Mouse (Mus musculus) brain, embryonic 14.5 days (tissue): ENCODE results near the gene Gpbp1l1.

Experiments used
- CTCF ChIP-seq: fragments of 200-500 bp; IDR thresholded peaks from 2 replicates; pipeline ENCODE4 v1.5.1; 2012; ENCODE audit warnings: inconsistent platforms, mild to moderate bottlenecking, moderate library complexity, borderline replicate concordance; ENCODE audit not compliant: insufficient read depth, insufficient read length; ENCODE audit errors: extremely low read depth
- POLR2A ChIP-seq: fragments of 200-500 bp; IDR thresholded peaks from 2 replicates; pipeline ENCODE4 v1.6.1; 2012; ENCODE audit warnings: mild to moderate bottlenecking, inconsistent platforms, borderline replicate concordance; ENCODE audit not compliant: poor library complexity, insufficient read depth, insufficient read length, severe bottlenecking; ENCODE audit errors: extremely low read depth

DNA sequence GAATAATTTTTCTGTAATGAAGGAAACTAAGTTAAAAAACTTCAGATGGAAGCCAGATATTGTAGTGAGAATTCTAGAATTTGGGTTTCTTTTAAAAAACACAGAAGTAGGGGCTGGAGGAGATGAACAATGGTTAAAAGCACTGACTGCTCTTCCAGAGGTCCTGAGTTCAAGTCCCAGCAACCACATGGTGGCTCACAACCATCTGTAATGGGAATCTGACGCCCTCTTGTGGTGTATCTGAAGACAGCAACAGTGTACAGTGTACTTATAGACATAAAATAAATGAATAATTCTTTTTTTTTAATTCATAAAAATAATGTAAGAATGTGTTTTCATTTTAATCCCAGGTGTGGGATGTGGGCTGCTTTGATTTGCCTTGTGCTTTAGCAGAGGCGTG, 26.3 kb upstream of the Gpbp1l1 start:
- TF ChIP-seq POLR2A, result no peak
- no peak for TF ChIP-seq CTCF
